Mouse (Mus musculus) adrenal gland, postnatal 14 days (tissue): ENCODE measurements around the gene Pard6b. TPM values are rescaled to one million over a fixed set of nuclear protein-coding genes. Genes with fewer than 3 reads are reported as not detected.
A peak's percentile ranks its signal among the peaks of the same experiment; 100 is the strongest.

ENCODE experiments used
- DNase-seq: peaks from one replicate; pipeline ENCODE4 v3.0.0; 2021; ENCODE audit warnings: mixed read lengths
- microRNA-seq, 2 experiments: library from miRNA; unstranded; fragments of <30 nt; microRNA quantifications; one replicate each; pipeline ENCODE4 v1.2.0; 2021
- total RNA-seq: library from RNA; stranded (reverse); gene quantifications from 2 replicates; pipeline ENCODE4 v1.2.3, GENCODE M21; 2021

The Pard6b gene
- total RNA-seq, 1 experiment from 2014 or later: 1.7 TPM

DNA sequence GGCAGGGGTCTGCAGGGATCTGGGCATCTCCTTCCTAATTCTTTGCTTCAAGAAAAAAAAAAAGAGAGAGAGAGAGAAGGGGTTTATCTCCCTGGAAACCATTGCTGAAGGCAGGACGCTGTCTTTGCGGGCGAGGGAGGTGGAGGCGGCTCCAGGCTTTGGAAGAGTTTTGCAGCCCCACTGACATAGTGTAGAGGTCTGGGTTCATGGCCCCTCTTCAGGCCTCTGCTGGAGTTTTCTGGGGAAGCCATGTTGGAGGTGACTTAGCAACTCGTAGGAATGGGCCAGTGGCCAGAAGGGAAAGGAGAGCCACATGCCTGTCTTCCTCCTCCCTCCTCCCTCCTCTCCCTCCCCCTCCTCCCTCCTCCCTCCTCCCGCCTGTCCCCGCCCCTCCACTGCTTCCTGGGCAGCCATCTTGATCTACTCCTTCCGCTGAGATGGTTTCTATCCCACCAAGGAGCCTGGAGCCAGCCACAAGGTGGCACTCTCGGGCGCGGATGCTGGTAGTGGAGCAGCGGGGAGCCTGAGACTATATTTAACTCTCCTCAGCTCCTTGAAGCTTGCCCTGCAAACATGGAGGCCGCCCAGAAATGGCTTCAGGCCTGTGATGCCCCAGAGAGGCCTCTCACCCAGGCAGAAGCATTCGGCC, 47.5 kb downstream of the Pard6b start:
- peak; percentile 96 for DNase-seq

DNA sequence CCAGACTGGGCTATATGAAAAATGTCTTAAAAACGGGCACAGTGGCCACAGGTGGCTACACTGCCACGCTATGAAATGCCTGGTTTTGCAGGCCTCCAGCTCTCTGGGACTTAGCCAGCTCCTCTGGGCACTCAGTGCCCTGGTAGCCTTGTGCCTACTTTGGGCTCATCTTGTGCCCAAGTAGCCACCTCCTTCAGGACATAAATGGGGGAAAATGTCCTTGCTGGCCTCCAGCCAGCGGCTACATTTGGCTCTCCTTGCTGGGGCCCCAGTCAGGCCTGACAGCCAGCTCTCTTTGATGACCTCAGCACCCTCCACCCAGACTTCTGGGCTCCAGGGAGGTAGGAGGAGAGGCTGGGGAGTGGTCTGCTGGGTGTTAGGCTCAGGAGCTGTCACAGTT, 49.2 kb downstream of the Pard6b start:
- peak; percentile 61 for DNase-seq

DNA sequence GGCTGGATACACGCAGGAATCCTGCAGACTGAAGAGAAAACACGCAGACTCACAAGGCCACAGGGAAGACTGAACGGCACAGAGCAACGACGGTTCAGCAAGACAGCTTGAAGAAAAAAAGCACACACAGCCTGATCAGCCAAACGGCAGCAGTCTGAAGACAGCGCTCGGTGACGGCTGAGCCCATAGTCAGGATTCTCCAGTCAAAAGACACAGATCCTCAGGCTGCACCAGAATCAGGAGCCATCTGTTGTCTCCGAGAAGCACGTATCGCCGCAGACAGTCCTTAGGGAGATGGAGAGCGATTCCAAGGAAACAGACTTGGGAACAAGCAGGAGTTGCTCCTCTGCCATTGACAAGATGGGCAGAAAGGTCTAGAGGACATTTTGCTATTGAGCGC, 56.4 kb downstream of the Pard6b start:
- no peak for DNase-seq

- no peak for DNase-seq
These were observed 63.0 kb downstream of the Pard6b start for GRCm38 (mm10) chr2:168143794-168144193.

DNA sequence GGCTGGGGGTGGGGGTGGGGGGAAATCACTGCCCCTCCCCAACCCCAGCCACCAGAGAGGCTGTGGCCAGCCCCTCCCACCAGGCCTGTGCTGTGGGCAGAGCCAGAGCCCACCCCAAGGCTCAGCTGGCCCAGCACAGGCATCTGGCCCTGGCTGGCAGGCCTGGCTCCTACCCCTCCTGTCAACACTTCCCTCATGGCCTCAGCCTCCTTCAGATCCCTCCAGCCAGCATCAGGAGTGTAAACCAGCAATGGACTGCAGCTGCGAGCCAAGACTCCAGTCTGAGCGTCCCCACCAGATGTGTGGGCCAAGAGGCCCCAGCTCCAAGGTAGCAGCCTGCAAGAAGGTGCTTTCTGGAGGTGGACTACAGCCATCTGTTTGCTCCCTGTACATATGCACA, 64.6 kb downstream of the Pard6b start:
- DNase-seq: no peak

DNA sequence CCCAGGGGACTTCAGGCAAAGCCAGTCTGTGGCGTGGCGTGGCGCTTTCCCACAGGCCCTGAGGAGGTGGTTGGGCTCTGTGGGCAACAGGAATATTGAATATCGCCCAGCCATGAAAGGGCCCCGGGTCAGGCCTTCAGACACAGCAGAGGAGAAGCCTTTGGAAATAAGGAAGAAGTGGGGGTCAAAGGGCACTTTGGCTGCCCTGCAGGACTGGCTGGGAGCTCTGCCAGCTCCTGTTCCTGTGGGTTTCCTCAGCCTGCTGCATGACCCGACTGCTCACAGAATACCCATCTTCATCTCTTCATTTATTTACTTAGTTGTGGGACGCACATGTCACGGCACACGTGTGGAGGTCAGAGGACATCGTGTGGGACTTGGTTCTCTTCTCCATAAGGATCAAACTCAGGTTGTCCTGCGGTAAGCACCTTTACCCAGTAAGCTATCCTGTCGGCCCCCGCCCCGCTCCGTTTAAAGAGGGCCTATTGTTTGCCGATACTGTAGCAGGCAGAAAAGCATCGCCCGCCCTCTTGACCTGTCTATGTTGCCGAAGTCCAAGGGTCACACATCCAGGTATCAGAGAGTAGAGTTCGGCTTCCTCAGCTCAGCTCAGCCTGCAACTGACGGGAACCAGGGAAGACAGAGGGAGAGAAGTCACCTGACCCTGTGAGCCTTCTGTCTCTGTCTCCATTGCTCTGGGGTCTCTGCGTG, 67.1 kb downstream of the Pard6b start:
- peak; percentile 56 for DNase-seq

DNA sequence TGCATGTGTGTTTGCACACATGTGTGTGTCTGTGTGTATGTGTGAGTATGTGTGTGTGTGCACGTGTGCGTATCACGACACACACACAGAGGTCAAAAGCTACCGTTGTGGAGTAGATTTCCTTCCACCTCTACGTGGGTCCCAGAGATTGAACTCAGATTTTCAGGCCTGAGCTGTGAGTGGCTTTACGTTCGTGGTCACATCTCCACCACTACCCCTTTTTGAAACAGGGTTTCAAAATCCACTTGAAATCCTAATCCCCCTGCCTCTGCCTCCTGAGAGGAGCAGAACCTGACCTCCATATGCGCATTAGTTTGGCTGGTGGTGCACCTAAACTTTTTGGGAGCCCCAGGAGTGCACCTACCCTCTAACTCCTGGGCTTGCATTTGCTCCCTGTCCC, 68.4 kb downstream of the Pard6b start:
- no peak for DNase-seq

Small RNA genes within 50 kb of the gene (microRNA-seq; reads per million reads assigned to microRNA genes)
- 0 reads per million in 2 experiments for gene Gm24327

Other genes with a start within 250 kb of the Pard6b start
- gene Ptpn1, start 148.9 kb upstream of the Pard6b start, total RNA-seq: 48.2 and 54.3 TPM in 2 replicates
- gene Ripor3, start 70.4 kb upstream of the Pard6b start, total RNA-seq: 2.6 and 5.3 TPM in 2 replicates
- gene Adnp, start 126.1 kb downstream of the Pard6b start, total RNA-seq: 48.9 and 51.8 TPM in 2 replicates
- 25.8 and 28.0 TPM in 2 replicates for gene Gm20716, start 149.4 kb downstream of the Pard6b start, total RNA-seq
- 116 and 126 TPM in 2 replicates for gene Dpm1, start 149.6 kb downstream of the Pard6b start, total RNA-seq
- 11.9 and 12.2 TPM in 2 replicates for gene Mocs3, start 149.6 kb downstream of the Pard6b start, total RNA-seq
- gene Kcng1, start 200.7 kb downstream of the Pard6b start, total RNA-seq: 0.08 TPM in 1 of 2 replicates, not detected in the other